Mouse (Mus musculus): ENCODE data around the gene Ezh1.

The Ezh1 gene

DNA sequence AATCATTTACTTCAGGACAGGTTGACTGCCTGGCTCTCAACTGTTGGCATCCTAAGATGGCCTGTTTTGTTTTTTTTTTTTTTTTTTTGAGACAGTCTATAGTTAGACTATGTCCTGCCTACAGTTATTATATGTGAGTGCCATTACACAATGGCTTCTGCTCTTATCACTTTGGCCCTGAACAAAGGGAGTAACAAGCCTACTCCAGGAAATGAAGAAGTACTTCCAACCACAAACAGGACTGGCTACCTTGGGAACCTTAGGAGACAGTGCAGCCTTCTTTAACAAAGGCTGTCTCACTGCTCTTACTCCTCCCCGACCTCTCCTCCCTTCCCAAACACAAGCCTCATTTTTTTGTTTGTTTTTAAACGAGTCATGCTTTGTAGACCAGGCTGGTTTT lies 5.4 kb downstream of the Ezh1 start:
- intact Hi-C loops (cut with DNase I) = no loop called here

DNA sequence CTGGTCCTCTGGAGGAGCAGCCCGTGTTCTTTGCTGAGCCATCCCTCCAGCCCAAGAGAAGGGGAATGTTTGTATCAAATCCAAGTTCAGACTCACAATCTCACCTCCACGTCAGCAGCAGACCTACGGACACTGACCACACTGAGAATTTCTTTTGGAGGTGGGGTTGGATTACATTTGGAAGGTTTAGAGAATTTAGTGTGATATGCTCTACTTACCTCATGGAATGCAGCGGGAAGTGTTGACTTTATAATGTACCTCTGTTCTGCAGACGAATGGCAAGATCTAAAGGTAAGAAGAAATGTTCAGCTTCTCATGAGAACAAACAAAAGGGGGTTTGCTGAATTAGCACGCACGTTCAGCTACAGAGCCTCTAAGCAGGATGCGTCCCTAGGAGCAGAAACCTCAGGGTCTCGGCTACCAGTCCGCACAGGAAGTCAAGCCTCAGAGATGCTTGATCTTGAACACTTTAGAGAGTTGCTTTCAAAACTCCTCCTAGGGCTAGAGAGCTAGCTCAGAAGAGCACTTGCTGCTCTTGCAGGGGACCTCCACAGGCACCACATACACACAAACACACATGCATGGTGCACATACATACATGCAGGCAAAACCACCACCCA lies 7.7 kb downstream of the Ezh1 start:
- intact Hi-C loops (cut with DNase I) = no loop called here

DNA sequence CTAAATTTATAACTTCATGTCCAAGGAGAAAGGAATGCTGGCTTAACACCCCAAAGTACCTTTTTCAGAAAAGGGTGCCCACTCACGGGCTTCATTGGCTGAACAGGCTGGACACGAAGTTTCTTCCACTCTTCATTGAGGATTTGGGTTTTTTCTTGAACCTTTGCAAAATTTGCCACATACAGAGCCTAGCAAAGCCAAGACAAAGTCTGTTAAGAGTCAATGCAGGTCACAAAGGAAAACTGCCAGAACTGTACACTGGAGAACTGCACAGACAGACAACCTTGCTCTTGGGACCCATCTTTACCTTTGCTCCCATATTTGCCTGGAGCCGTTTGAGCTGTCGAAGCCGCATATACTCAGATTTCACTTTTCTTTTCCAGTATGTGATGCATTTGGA lies 9.3 kb downstream of the Ezh1 start:
- intact Hi-C loops (cut with DNase I) = no loop called here

DNA sequence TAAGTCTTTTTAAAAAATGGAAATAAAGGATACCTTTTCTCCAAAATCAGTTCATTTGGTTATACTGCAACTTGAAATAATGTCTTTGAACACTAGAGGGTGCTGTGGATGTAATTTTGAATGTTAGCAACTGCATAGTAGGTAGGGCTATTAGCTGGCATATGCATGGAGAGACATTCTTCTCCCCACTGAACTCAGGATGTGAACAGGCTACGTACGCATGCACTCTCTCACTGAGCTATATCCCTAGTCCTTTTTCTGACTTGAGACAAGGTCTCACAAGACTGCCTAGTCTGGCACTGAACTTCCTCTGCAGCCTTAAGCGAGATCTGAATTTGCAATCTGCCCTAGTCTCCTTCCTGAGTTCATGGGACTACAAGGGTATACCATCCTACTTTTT lies 14.3 kb downstream of the Ezh1 start:
- intact Hi-C loops (cut with DNase I) = loop anchor here (1.0 to 2.0 kb wide), 2 partner anchors 36 to 91 kb away; partner anchors contain the start of gene Becn1

DNA sequence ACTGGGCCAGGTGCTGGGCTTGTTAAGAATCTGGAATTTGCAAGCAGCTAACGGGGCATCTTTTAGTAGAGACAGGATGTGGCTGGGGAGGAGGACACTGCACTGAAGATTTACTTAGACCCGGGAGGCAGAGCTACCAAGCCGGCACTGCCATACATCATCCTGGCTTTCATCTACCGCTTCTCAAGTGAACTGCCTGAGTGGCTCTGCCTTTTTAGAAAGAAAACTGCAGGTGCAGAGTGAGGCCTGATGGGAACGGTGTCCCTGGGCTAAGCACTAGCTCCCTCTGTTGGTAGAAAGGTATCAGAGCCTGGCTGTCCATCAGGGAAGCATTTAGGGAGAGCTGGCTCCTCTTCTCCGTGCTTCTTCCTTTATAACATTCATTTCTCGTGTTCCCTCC lies 25.3 kb downstream of the Ezh1 start:
- intact Hi-C loops (cut with DNase I) = loop anchor here (10.0 kb wide), 1 partner anchor 194 kb away; no protein-coding TSS in a partner anchor

DNA sequence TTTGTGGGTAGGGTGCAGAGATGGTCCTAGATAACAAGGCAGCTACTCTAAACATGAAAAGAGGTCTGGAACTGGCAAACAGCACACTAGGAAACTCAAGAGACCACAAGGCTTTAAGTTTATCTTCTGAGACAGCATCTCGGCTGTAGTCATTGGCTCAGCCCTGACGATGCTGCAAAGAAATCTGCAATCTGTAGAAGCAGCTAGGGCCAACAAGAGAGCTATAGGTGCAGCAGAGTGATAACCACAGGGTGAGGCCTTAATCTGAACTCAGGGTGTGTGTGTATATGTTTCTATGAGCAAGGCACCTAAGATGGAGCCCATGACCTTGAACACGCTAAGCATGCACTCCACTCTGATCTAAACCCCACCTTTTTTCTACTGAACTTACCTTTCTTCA lies 26.7 kb downstream of the Ezh1 start:
- intact Hi-C loops (cut with DNase I) = no loop called here

DNA sequence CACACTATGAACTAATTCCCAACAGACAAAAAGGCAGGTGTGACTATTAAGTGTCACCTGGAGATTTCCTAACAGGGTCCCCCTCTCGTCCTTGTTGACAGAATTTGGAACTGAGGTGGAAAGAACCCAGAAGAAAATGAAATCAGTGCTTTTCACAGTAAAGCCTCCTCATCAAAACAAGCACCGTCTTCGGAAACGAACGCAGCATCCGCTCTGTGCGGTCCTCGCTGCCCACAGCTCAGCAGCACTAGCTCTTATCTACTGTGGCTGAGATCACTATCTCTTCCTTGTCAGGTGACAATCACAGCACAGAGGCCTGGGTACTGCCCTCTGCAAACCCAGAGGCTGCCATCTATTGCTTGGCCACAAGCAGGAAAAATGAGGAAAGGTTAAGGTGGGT lies 30.1 kb downstream of the Ezh1 start:
- intact Hi-C loops (cut with DNase I) = no loop called here

DNA sequence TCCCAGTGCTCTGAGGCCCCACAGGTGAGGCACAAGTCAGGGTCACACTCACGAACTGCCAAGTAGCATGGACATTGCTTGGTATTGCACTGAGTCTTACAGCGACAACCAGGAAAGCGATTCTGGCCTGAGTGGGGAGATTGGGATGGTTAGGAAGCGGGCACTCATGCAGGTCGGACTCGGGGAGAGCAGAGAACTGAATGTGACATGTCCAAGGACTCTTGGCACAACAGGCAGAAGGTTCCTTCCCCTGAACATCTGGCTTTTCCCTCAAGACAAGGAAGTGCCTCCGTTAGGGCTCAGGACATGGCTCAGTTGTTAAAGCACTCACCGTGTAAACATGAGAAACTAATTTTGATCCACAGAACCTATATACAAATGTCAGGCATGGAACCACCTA lies 30.7 kb downstream of the Ezh1 start:
- intact Hi-C loops (cut with DNase I) = no loop called here

DNA sequence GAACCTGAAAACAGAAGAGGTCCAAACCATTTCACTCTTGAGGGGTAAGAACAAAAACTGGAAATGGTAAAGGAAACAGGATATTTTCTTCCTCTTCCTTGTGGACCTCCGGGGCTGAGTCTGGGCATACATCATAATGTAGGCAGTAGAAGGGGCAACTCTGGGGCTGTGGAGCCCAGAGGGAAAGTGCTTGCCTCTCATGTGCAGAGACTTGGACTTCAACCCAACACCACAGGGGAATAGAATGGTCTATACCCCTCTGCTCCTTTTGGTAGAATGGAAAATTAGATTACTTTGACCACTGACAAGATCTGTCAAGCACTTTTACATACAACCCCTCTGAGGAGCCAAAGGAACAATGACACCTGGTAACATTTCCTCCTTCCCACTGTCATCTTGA lies 31.2 kb downstream of the Ezh1 start:
- intact Hi-C loops (cut with DNase I) = no loop called here

DNA sequence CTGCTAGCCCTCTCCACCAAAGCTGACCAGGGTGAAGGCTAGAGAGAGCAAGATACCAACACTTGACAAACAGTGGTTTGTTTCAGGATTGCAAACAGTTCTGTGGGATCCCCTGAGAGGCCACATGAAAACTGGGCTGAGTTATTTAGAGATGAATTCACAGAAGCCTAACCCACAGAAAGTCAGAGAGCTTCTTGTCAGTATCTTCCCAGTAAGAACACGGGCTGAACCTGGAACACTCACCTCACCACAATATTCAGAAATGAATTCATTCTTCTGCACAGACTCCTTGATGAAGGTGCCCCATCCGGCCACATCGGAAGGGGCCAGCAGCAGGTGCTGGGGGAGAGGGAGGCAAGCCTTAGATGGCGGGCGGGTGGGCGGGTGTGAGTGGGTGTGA lies 31.6 kb downstream of the Ezh1 start:
- intact Hi-C loops (cut with DNase I) = no loop called here

DNA sequence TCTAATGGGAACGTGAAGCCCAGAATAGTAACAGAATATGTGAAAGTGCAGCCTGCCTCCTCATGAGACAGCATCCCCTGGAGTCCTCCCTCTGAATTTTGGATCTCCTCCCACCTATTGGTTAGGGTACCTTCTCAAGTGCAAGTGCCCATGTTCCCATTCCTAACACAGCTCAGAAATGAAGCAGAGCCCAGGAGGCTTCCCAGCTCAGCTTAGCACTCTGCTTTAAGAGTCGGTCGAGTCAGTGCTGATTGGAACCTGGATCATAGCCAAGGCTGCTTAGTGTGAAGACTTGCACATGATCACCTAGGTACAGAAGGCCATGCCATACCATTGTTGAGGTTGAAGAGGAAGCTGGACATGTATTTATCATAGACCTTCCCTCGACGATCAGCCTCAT lies 32.1 kb downstream of the Ezh1 start:
- intact Hi-C loops (cut with DNase I) = no loop called here

DNA sequence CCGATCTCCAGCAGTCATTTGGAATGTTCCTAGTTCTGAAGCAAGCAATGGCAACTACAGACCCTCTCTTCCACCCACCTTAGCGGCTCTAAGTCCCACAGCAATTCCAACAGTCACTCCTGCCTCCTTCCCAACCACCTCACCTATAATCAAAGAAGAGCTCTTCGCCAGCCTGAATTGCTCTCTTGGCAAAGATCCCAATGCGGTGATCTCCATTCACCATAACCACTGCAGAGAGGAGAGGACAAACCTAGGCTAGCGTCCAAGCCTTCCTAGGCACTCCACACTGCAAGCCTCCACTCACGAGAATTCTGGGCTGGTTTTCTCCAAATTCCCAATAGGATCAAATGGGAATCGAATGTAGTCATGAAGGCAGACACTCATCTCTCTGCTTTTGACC lies 33.2 kb downstream of the Ezh1 start:
- intact Hi-C loops (cut with DNase I) = no loop called here

DNA sequence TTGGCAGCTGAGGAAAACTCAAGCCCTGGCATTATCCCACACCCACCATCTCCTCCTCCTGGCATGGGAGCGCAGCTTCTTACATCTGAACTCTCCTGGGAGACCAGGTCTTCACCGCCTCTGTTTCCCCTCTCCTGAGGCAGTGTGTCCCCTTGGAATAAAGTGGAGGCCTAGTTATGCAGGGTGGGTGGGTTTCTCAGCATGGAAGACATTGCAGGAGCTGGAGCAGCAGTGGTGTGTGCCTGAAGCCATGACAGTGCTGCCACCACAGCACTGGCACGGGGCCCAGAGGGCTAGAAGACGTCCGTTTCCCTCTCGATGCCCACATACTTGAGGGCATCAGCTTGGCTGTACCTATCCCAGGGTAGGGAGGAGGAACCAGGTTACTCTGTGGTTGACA lies 33.6 kb downstream of the Ezh1 start:
- intact Hi-C loops (cut with DNase I) = no loop called here

DNA sequence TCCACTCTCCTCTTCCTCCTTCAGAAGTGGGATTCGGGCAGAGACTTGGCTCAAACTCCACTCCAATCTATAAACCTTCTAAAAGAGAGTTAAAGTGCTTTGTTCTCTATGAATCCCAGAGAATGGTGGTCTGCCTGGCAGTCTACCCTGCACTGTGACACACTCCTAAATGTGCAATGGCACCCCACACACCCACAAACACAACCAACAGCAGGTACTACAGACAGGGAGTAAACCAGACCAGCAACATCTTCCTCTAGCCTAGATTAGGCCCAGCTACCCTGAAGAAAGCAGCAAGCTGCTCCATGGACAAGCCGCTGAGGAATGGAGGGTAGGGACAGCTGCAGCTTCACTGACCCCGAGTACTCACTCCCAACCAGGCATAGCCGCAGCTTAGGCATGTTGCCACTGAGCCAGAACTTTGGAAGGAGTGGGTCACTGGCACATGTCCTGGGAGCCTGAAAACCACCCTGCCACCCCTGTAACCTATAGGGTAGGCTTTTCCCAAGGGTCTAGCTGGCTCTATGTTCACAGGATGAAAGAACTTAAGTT lies 34.3 kb downstream of the Ezh1 start:
- intact Hi-C loops (cut with DNase I) = no loop called here

DNA sequence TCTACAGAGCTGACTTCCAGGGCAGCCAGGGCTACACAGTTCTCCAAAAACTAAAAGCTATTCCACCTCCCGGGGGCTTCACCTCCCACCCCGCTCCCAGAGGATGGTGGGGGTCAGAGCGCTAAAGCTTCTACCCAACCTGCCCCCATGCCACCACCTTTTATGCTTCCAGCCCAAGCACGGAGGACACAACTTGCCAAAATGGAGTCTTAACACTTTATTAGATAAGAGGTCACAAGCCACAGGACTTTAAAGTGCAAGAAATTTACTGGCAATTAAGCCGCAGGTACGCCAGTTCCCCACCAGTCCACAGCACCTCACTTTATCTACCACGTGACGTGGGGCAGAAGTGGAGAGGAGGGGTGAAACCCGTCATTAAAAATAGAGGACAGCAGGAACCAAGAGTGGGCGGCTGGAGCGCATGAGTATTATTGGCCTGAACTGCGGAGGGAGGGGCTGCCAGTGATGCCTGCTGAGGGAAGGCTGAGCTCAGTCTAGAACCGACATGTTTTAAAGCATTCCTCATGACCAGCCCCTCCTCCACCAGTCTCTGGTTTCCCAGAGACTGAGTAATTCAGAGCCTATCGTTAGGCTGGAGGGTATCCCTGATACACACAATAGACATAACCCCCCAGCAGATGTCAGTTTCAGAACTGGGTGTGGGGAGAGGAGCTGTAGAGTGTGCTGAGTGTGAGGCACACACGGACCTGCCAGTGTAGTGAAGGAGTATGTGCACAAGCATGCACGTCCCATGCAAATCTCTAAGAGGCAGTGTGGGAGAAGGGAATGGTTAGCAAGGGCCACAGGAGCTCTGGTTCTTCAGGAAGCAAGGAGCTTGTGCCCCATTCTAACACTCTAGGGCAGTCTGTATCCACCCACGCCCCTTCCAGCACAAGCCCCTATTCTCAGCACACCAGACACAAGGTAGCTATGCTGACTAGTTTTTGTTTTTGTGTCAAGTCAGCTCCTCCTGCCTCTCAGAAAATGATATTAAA lies 35.1 kb downstream of the Ezh1 start:
- intact Hi-C loops (cut with DNase I) = no loop called here

DNA sequence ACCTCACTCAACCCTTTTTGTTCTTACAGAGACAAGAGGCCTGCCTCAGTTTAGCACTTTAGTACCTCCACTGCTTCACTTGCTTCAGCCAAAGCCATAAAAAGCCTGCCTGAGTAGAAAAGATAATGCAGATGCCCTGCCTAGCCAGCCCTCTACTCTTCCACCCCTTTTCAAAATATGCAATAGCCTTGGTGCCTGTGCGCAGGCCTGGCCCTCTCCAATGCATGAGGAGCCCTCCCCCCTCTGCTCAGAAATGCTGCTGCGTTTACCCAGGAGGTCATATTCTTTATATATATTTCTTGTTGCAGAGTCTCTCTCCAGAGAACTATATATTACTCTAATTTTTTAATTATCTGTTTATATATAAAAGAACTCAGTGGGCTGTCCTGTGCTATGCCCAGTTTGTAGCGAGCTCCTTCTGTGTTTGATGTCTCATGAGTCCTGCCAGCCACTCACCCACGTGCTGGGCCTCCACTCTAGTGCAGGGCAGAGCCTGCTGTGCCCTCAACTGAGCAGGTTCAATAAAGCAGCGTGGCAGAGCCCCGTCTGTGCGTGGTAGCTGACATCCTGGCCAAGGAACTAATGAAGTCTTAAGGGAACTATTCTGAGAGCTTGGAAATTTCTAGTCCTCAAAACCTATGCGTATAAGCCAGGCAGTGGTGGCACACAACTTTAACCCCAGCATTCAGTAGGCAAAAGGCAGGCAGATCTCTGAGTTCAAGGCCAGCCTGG lies 35.9 kb downstream of the Ezh1 start:
- intact Hi-C loops (cut with DNase I) = no loop called here

DNA sequence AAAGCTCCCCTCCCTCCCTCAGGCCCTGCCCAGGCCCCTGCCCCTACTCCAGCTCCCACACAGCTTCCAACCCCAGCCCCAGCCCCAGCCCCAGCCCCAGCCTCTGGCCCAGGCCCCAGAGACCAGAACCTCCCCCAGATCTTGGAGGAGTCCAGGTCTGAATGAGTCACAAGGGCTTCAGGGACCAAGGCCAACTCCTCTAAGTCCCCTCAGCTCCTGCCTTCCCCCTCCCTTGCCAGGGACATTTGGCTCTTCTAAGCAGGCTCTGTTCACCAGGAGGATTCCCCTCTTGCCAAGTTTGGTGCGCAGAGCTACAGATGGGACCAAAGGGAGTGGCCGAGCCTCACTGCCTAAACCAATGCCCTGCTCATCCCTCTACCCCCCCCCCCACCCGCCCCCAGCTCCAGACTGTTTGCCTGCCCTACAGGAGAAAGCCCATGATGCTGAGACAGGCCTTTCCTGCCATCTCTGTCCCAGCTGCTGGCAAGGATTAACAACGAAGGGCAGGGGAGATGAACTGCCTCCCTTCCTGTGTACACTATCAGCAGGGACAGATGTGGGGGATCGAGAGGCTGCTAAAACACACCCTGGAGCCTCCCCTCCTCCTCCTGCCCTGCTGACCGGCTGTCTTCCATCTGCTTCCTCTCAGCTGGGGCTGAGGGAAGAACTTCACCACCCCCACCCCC lies 36.6 kb downstream of the Ezh1 start:
- intact Hi-C loops (cut with DNase I) = no loop called here

DNA sequence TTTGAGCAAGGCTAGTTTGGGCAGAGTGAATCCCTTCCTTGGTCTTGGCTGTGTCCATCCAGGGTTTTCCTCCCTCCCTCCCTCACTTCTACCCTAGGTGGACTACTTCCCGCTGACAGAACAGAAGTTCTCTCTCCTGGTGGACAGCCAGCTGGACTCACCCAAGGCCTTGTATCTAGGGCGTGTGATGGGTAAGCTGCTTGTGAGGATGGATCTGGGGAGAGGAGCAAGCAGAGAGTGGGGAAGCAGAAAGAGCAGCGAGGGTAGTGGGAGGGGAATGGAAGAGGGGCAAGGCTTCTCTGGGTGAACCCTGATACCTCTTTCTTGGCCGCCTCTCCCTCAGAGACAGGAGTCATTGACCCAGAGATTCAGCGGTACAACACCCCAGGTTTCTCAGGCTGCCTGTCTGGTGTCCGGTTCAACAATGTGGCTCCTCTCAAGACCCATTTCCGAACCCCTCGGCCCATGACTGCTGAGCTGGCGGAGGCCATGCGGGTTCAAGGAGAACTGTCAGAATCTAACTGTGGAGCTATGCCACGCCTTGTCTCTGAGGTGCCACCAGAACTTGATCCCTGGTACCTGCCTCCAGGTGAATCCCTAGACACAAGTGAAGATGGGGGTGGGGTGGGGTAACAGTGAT lies 38.0 kb downstream of the Ezh1 start:
- intact Hi-C loops (cut with DNase I) = no loop called here

DNA sequence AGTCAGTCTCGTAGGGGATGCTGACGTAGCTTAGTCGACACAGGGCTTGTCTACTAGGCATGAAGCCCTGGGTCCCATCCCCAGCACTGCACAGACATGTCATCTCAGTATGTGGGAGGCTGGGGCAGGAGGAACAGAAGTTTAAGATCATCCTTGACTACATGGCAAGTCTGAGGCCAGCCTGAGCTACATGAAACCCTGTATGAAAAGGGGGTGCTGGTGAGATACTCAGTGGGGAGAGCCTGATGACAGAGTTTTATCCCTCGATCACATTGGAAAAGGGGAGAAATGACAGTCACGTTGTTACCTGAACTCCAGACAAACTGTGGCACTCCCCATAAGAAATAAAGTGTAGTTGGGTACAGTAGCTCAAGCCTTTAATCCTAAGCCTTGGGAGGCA lies 38.7 kb downstream of the Ezh1 start:
- intact Hi-C loops (cut with DNase I) = no loop called here

DNA sequence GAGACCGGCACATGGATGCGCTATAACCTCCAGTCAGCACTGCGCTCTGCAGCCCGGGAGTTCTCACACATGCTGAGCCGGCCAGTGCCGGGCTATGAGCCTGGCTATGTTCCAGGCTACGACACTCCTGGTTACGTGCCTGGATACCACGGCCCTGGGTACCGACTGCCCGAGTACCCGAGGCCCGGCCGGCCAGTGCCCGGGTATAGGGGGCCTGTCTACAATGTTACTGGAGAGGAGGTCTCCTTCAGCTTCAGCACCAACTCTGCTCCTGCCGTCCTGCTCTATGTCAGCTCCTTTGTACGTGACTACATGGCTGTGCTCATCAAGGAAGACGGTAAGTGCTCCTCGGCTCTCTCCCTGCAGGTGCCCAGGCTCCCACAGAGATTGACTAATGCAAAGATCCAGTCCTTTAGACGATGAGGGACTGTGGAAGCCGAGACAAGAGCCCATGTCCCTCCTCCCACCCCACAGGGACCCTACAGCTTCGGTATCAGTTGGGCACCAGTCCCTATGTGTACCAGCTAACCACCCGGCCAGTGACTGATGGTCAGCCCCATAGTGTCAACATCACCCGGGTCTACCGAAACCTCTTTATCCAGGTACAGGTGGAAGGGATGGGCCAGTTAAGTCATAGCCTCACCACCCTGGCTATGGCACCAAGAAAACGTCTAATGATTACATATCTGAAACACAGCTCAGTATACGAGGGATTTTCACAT lies 39.6 kb downstream of the Ezh1 start:
- intact Hi-C loops (cut with DNase I) = no loop called here
